Mouse (Mus musculus) kidney, adult 2 months (tissue): Measurements from ENCODE around the gene Hace1. TPM values are rescaled to one million over a fixed set of nuclear protein-coding genes. Genes with fewer than 3 reads are reported as not detected.

Source experiments
- DNase-seq: peaks from one replicate; pipeline ENCODE4 v3.0.0; 2021
- H3K27ac ChIP-seq: fragments of 200-500 bp; 2 replicates; pipeline ENCODE4 v1.5.1; 2012; ENCODE audit warnings: low read depth, low read length, control low read depth, inconsistent platforms; ENCODE audit not compliant: insufficient read depth
- H3K27me3 ChIP-seq: fragments of 200-500 bp; replicated peaks from 2 replicates; pipeline ENCODE4 v1.6.1; 2012; ENCODE audit warnings: mild to moderate bottlenecking, moderate library complexity, low read length, inconsistent platforms; ENCODE audit not compliant: control insufficient read depth, insufficient read depth
- H3K36me3 ChIP-seq: fragments of 200-500 bp; 2 replicates; pipeline ENCODE4 v1.6.1; 2012; ENCODE audit warnings: mild to moderate bottlenecking, moderate library complexity, low read length, inconsistent platforms; ENCODE audit not compliant: control insufficient read depth, insufficient read depth
- H3K4me1 ChIP-seq: fragments of 200-500 bp; 2 replicates; pipeline ENCODE4 v1.6.1; 2011; ENCODE audit warnings: low read length; ENCODE audit not compliant: control insufficient read depth, insufficient read depth
- H3K4me3 ChIP-seq: fragments of 200-500 bp; 2 replicates; pipeline ENCODE4 v1.5.1; 2011; ENCODE audit warnings: mild to moderate bottlenecking, low read depth, low read length, control low read depth; ENCODE audit not compliant: insufficient read depth
- CTCF ChIP-seq: fragments of 200-500 bp; conservative IDR thresholded peaks from 2 replicates; pipeline ENCODE4 v1.5.1; 2011; ENCODE audit warnings: low read depth, mild to moderate bottlenecking, control low read depth, low read length, moderate library complexity, mixed read lengths; ENCODE audit not compliant: insufficient read depth, insufficient read length
- POLR2A ChIP-seq: fragments of 200-500 bp; IDR thresholded peaks from one replicate; pipeline ENCODE4 v1.6.1; 2011; ENCODE audit warnings: low read depth, low read length, control low read depth
- WGBS: fragments of 180-500 bp; shearing (Covaris S2); methylation state at CpG from one replicate; pipeline ENCODE4 v1.1.7; 2018; 5-methylcytosine and 5-hydroxymethylcytosine counted together
- polyA plus RNA-seq: library from polyadenylated mRNA; depleted of rRNA; stranded (reverse); fragments of >200 nt; gene quantifications from 2 replicates; pipeline ENCODE4 v1.2.3, GENCODE M21; 2012

The Hace1 gene
- polyA plus RNA-seq, 1 experiment, result 4.2 TPM

GRCm38 (mm10) chr10:45635201-45635600 lies 57.6 kb downstream of the Hace1 start:
- Histone ChIP-seq H3K27me3 (no peaks in the 10 kb centered on the region), H3K27ac (no peak overlapping the region), H3K4me1 (no peaks in the 10 kb centered on the region), H3K36me3 (peaks cover 2% of the 10 kb centered on the region; the same call in 1 of the 2 replicates), H3K4me3 (no peak overlapping the region)
- no peak for DNase-seq
- TF ChIP-seq CTCF (no peak), POLR2A (no peak)
- WGBS, result 90% methylated on average over 3 of the region's 3 CpGs

GRCm38 (mm10) chr10:45639762-45640161 lies 62.1 kb downstream of the Hace1 start:
- Histone ChIP-seq H3K36me3 (peaks cover 2% of the 10 kb centered on the region; the same call in 1 of the 2 replicates), H3K4me1 (no peaks in the 10 kb centered on the region), H3K27me3 (no peaks in the 10 kb centered on the region), H3K27ac (no peak overlapping the region), H3K4me3 (no peak overlapping the region)
- DNase-seq, result no peak
- TF ChIP-seq CTCF, result no peak
- TF ChIP-seq POLR2A, result no peak

- no peaks in the 10 kb centered on the region for H3K27me3 ChIP-seq
- H3K27ac ChIP-seq, result no peak overlapping the region
- H3K36me3 ChIP-seq, result no peaks in the 10 kb centered on the region
- DNase-seq, result no peak
- H3K4me1 ChIP-seq, result no peaks in the 10 kb centered on the region
- TF ChIP-seq POLR2A (no peak), CTCF (no peak)
- no peak overlapping the region for H3K4me3 ChIP-seq
- 92% methylated on average over 2 of the region's 2 CpGs for WGBS
These were observed 76.4 kb downstream of the Hace1 start for GRCm38 (mm10) chr10:45654026-45654425.

- Histone ChIP-seq H3K27me3 (no peaks in the 10 kb centered on the region), H3K36me3 (no peaks in the 10 kb centered on the region), H3K27ac (no peak overlapping the region), H3K4me1 (no peaks in the 10 kb centered on the region), H3K4me3 (no peak overlapping the region)
- WGBS, result 81% methylated on average over 9 of the region's 9 CpGs
- no peak for TF ChIP-seq CTCF
- no peak for TF ChIP-seq POLR2A
- no peak for DNase-seq
These were observed 84.4 kb downstream of the Hace1 start for GRCm38 (mm10) chr10:45662015-45662414.

DNA sequence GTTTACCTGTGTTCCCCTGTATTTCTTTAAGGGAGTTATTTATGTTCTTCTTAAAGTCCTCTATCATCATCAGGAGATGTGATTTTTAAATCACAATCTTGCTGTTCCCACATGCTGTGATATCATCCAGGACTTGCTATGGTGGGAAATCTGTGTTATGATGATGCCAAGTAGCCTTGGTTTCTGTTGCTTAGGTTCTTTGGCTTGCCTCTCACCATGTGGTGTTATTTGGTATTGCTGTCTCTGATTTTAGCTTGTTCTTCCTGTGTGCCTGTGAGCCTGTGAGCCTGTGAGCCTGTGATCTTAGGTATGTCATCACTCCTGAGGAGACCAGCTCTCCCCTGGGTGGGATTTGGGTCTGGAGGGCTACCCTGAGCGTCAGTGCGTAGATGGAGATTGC lies 90.6 kb downstream of the Hace1 start:
- DNase-seq, result no peak
- no peak for TF ChIP-seq CTCF
- TF ChIP-seq POLR2A, result no peak
- H3K27ac ChIP-seq, result no peak overlapping the region
- H3K36me3 ChIP-seq, result no peaks in the 10 kb centered on the region; the same call in 1 of the 2 replicates
- H3K4me1 ChIP-seq, result no peaks in the 10 kb centered on the region
- H3K27me3 ChIP-seq, result no peaks in the 10 kb centered on the region; the same call in 1 of the 2 replicates
- no peak overlapping the region for H3K4me3 ChIP-seq
- WGBS, result 98% methylated on average over 2 of the region's 2 CpGs

DNA sequence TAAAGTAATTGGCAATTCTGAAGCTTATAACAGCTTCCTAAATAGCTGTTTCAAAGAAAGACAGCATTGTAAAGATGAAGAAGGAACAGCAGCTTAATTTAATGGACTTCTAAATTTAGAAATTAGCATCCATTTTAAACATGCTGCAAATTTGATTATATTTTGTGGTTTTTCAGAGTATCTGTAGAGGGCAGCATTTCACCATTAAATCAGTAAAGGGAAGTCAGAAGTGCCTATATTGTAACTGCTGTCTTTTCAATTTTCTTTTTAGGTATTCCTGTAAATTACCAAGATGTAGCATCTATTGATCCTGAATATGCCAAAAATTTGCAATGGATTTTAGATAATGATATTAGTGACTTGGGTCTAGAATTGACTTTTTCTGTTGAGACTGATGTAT lies 99.2 kb downstream of the Hace1 start:
- no peaks in the 10 kb centered on the region for H3K4me1 ChIP-seq
- no peak overlapping the region for H3K4me3 ChIP-seq
- H3K27me3 ChIP-seq, result no peaks in the 10 kb centered on the region
- no peak overlapping the region for H3K27ac ChIP-seq
- no peak for DNase-seq
- no peaks in the 10 kb centered on the region; the same call in 1 of the 2 replicates for H3K36me3 ChIP-seq
- no peak for TF ChIP-seq CTCF
- TF ChIP-seq POLR2A, result no peak

DNA sequence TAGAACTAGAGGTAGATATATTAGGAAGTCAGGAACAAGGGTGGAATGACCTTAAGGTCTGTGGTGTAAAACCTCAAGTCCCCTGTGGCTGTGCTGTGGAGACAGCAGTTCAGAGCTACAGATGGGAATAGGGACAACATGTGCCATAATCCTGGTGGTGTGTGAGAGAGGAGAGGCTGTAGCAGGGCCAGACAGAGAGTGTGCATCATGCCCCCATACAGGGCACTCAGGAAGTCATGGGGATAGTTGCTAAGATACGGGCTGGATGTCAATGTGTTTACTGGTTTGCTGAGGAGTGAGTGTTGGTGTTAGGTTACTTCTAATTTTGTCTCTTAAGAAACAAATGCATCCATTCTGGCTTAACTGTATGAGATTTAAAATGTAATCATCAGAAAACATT lies 108.6 kb downstream of the Hace1 start:
- WGBS, result 93% methylated on average over 1 of the region's 1 CpGs
- no peak for DNase-seq
- no peaks in the 10 kb centered on the region for H3K4me1 ChIP-seq
- no peaks in the 10 kb centered on the region for H3K36me3 ChIP-seq
- TF ChIP-seq POLR2A, result no peak
- no peak for TF ChIP-seq CTCF
- no peak overlapping the region for H3K27ac ChIP-seq
- H3K27me3 ChIP-seq, result no peaks in the 10 kb centered on the region
- H3K4me3 ChIP-seq, result no peak overlapping the region

GRCm38 (mm10) chr10:45694931-45695330 lies 117.3 kb downstream of the Hace1 start:
- DNase-seq, result no peak
- no peaks in the 10 kb centered on the region for H3K4me1 ChIP-seq
- no peaks in the 10 kb centered on the region for H3K36me3 ChIP-seq
- H3K27ac ChIP-seq, result no peak overlapping the region
- TF ChIP-seq POLR2A (no peak), CTCF (no peak)
- no peaks in the 10 kb centered on the region for H3K27me3 ChIP-seq
- H3K4me3 ChIP-seq, result no peak overlapping the region
